Mouse (Mus musculus) CH12.LX (cell line): ENCODE data around the gene Myt1.

ENCODE experiments used
- CTCF ChIP-seq, 2 experiments: IDR thresholded peaks in 1 of 2; conservative IDR thresholded peaks in 1 of 2; 2 replicates each; pipeline ENCODE4 v1.5.1; 2011 to 2012; ENCODE audit warnings: low read depth in 2 of 2, low read length in 2 of 2, improper control_type of control experiment in 1 of 2, inconsistent platforms in 1 of 2, mild to moderate bottlenecking in 1 of 2, moderate library complexity in 1 of 2
- POLR2A ChIP-seq: IDR thresholded peaks from 2 replicates; pipeline ENCODE4 v1.6.1; 2011; ENCODE audit warnings: low read depth, mild to moderate bottlenecking, improper control_type of control experiment, low read length
- POLR2AphosphoS2 ChIP-seq: IDR thresholded peaks from 2 replicates; pipeline ENCODE4 v1.6.1; 2011; ENCODE audit warnings: low read depth, low read length, improper control_type of control experiment
- USF1 ChIP-seq: IDR thresholded peaks from 2 replicates; pipeline ENCODE4 v1.6.1; 2014; ENCODE audit warnings: low read depth, mild to moderate bottlenecking, inconsistent platforms, low read length, improper control_type of control experiment

DNA sequence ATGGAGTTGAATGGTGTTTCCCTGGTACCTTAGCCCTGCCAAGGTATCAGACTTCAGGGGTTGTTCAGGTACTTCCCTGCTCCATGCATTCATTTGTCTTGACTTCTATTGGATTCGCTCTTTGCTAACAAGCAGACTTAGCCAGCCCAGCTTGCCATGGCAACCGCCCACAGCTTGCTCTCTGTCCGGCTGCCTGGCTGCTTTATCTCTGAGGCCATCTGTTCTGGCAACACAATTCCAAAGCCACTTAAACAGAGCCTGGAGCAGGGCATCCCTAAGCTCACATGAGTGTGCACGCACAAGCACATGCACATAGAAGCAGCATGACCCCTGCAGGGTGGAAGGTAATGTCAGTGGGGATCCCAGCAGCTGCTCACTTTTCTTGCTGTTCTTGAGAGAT, 4.1 kb upstream of the Myt1 start:
- TF ChIP-seq POLR2A, result no peak
- TF ChIP-seq POLR2AphosphoS2, result no peak
- no peak for TF ChIP-seq CTCF (conservative IDR thresholded peaks at IDR 0.05 in 1 of 2, IDR thresholded peaks at IDR 0.05 in 1 of 2; ENCODE audit: low read depth in 2 of 2, low read length in 2 of 2)
- TF ChIP-seq USF1, result no peak
